Mouse (Mus musculus) cerebellum, adult 18-20 months (tissue): ENCODE measurements at regions not wholly inside any gene's neighbourhood (a gene's known extent, or its start where the extent isn't known, plus 50 kb on each side); places are given as distances from the start of the nearest gene placed in this dataset.

Experiments
- DNase-seq, 2 experiments: peaks; one replicate each; pipeline ENCODE4 v3.0.0; 2021

DNA sequence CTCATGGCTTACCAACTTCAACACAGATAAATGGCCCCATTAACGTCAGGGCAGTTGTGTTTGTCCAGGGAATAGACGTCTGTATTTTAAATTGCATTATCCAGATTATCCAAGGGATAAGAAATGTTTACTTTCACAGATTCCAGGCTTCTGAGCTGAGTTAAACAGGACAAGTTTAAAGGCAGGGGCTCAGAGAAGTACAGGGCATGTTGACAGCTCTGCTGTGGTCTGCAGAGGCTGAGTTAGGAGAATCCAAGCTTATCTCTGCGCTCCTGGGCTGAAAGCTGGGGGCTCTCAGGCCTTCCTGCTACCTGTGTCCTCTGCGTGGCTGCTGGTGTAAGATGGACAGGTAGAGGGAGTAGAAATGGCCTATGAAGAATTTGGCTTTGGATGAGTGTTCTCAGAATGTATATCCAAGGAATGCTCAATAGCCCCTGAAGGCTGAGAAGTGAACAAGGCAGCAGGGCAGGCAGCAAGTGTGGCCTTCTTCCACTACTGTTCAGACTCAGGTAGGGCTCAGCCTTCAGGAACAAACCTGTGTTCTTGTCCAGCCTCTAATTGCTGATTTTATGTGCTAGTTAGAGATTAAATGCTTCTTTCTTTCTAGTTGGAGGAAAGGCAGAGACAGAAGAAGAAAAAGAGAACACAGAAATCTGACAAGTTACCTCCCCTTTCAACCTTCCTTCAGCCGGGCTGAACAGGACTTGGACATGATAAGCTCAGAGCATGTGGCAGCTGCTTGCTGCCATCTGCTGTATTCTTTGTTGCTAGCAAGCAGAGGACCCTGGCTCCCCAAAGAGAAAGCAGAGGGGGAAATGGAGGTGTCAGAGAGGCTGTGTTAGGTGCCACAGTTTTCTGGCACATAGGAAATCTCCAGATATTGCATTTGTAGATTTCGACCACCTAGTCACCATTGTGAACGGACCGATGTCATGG is 77.9 kb upstream of the Grem2 start:
- DNase-seq, result peak; percentile 5 to 9

- no peak for DNase-seq
Measured at GRCm38 (mm10) chr1:174992520-174992919, 70.9 kb upstream of the Grem2 start.

DNA sequence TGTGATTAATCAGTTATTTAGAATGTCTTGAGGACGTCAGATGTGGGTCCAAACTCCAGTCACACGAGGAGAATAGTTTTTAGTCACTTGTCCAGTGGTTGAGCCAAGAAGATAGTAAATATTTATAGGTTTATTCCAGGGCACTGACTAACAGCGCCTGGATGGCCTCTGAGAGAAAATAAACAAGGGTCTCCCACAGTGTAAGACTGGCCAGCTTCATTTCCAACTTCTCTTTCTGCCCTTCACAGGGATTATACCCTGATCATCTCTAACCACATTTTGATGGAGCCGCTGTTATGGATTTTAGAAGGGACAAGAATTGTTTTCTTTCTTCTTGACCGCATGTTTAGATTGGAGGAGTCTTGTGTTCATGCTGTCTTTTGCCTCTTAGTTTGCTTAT is 67.0 kb upstream of the Grem2 start:
- no peak for DNase-seq

- no peak for DNase-seq
Measured at GRCm38 (mm10) chr1:174971895-174972294, 50.3 kb upstream of the Grem2 start.
